Mouse (Mus musculus) lung, postnatal 0 days (tissue): ENCODE data around the gene Rundc3a. TPM values are rescaled to one million over a fixed set of nuclear protein-coding genes. Genes with fewer than 3 reads are reported as not detected.

ENCODE experiments used
- ATAC-seq: fragments of 200-750 bp; cut with Nextera tagmentation; 2 replicates; pipeline ENCODE4 v1.8.0; 2017; ENCODE audit warnings: moderate library complexity
- DNase-seq: peaks from one replicate; pipeline ENCODE4 v3.0.0-alpha.2; 2016; ENCODE audit warnings: low spot score
- H3K27ac ChIP-seq: fragments of 300-500 bp; sonication (generic); 2 replicates; pipeline ENCODE4 v1.5.1; 2014; ENCODE audit warnings: antibody characterized with exemption, mild to moderate bottlenecking, low read length, mixed read lengths
- H3K27me3 ChIP-seq: fragments of 300-500 bp; sonication (generic); replicated peaks from 2 replicates; pipeline ENCODE4 v1.6.1; 2014; ENCODE audit warnings: low read length, mixed read lengths; ENCODE audit not compliant: insufficient read depth
- H3K36me3 ChIP-seq: fragments of 300-500 bp; sonication (generic); 2 replicates; pipeline ENCODE4 v1.6.1; 2014; ENCODE audit warnings: low read length, mixed read lengths; ENCODE audit not compliant: insufficient read depth
- H3K4me1 ChIP-seq: fragments of 300-500 bp; sonication (generic); 2 replicates; pipeline ENCODE4 v1.6.1; 2014; ENCODE audit warnings: antibody characterized with exemption, low read depth, low read length, mixed read lengths; ENCODE audit not compliant: insufficient read depth
- H3K4me2 ChIP-seq: fragments of 300-500 bp; sonication (generic); replicated peaks from 2 replicates; pipeline ENCODE4 v1.6.1; 2014; ENCODE audit warnings: low read depth, mild to moderate bottlenecking, low read length, moderate library complexity, mixed read lengths
- H3K4me3 ChIP-seq: fragments of 300-500 bp; sonication (generic); 2 replicates; pipeline ENCODE4 v1.5.1; 2014; ENCODE audit warnings: low read depth, low read length
- H3K9ac ChIP-seq: fragments of 300-500 bp; sonication (generic); replicated peaks from 2 replicates; pipeline ENCODE4 v1.6.1; 2014; ENCODE audit warnings: low read depth, mild to moderate bottlenecking
- H3K9me3 ChIP-seq: fragments of 300-500 bp; sonication (generic); 2 replicates; pipeline ENCODE4 v1.6.1; 2016; ENCODE audit warnings: low read length, mixed read lengths
- CTCF ChIP-seq: IDR thresholded peaks from 2 replicates; pipeline ENCODE4 v1.5.1; 2016; ENCODE audit warnings: antibody characterized with exemption, mild to moderate bottlenecking
- EP300 ChIP-seq: IDR thresholded peaks from 2 replicates; pipeline ENCODE4 v1.6.1; 2016; ENCODE audit warnings: antibody characterized with exemption, mild to moderate bottlenecking, control low read depth
- WGBS: fragments of 180-500 bp; shearing (Covaris S2); extraction: QIAGEN DNeasy Blood & Tissue Kit; methylation state at CpG from one replicate; pipeline ENCODE4 v1.1.7; 2014; 5-methylcytosine and 5-hydroxymethylcytosine counted together
- polyA plus RNA-seq: library from polyadenylated mRNA; unstranded; fragments of >200 nt; fragmentation: Nextera tagmentation; extraction: Ambion mirVana; gene quantifications from 2 replicates; pipeline ENCODE4 v1.2.1, GENCODE M21; 2015

The Rundc3a gene
- polyA plus RNA-seq, 1 experiment from 2014 or later = 1.7 TPM

DNA sequence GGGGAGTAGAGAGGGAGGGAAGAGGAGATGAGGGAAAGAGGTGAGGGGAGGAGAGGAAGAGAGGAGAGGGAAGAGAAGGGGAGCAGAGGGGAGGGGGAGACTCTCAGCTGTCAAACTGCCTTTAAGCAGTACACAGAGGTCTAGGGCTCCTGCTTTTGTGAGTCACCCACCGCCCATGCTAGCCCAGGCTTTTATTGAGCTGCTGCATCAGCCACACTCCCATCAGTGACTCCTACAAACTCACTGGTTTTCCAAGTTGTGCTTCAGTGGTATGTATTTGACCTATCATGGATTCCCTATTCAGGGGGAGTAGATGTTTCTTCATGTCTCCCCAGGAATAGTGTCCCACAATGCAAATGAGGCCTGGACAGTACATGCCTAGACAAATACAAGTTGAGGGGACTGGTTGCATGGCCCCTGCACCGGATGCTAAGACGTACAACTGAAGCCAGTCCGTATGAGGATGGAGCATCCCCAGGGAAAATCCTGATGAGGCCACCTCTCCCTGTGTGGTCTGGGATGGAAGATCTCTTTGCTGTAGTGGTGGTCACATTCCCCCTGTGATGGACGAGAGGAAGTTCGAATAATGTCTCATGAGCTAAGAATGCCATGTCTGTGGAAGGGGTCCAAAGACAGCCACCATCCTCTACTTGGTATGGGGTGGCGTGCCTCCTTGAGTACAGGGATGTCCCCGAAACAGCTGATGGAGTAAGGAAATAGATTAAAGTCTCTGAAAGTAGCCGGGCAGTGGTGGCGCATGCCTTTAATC, 22.0 kb downstream of the Rundc3a start:
- DNase-seq (no peak), ATAC-seq (no peak)
- no peaks in the 10 kb centered on the region for H3K36me3 ChIP-seq
- no peak overlapping the region for H3K27ac ChIP-seq
- no peak overlapping the region for H3K9ac ChIP-seq
- TF ChIP-seq EP300 (no peak), CTCF (no peak)
- H3K4me3 ChIP-seq = no peak overlapping the region
- no peaks in the 10 kb centered on the region for H3K9me3 ChIP-seq
- no peaks in the 10 kb centered on the region for H3K27me3 ChIP-seq
- H3K4me1 ChIP-seq = 0 out of 2 replicates have a peak, but pooled peaks cover 5% of the 10 kb centered on the region
- no peak overlapping the region for H3K4me2 ChIP-seq
- WGBS = 64% methylated on average over 10 of the region's 10 CpGs

DNA sequence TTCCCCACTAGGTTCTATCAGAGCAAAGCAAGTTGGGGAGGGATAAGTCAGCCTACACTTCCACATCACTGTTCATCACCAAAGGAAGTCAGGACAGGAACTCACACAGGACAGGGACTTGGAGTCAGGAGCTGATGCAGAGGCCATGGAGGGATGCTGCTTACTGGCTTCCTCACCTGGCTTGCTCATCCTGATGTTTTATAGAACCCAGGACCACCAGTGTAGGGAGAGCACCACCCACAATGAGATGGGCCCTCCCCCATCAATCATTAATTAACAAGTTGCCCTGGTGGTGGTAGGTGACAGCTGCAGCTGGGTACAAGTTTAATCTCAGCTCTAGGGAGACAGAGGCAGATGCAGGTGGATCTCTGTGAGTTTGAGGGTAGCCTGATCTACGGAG, 24.0 kb downstream of the Rundc3a start:
- Histone ChIP-seq H3K9me3 (no peaks in the 10 kb centered on the region), H3K4me3 (no peak overlapping the region), H3K9ac (no peak overlapping the region), H3K4me1 (no peaks in the 10 kb centered on the region), H3K27ac (no peak overlapping the region), H3K27me3 (no peaks in the 10 kb centered on the region), H3K4me2 (no peak overlapping the region), H3K36me3 (no peaks in the 10 kb centered on the region)
- 84% methylated on average over 1 of the region's 1 CpGs for WGBS
- TF ChIP-seq EP300 (no peak), CTCF (no peak)
- ATAC-seq (no peak), DNase-seq (no peak)

DNA sequence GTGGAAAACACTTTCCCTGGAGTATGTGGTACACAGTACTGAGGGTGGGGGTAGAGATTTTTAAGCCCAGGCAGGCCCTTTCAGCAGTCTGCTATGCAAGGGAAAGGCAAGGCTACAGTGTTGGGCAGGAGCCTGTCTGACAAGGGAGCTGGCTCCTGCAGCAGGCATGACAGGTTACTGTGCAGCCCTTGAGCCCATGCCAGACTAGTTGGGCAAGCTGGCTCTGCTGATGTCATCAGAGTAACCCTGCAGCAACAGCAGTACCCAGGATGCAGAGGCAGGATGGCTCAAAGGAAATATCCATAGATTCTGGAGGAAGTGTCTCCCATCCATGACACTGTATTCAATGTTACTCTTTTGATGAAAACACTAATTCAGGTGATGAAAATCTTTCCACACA, 25.7 kb downstream of the Rundc3a start:
- H3K4me2 ChIP-seq = no peak overlapping the region
- no peak for DNase-seq
- H3K27me3 ChIP-seq = no peaks in the 10 kb centered on the region
- no peaks in the 10 kb centered on the region for H3K4me1 ChIP-seq
- H3K4me3 ChIP-seq = no peak overlapping the region
- no peak overlapping the region for H3K9ac ChIP-seq
- TF ChIP-seq EP300 (no peak), CTCF (no peak)
- H3K36me3 ChIP-seq = no peaks in the 10 kb centered on the region
- H3K27ac ChIP-seq = no peak overlapping the region
- H3K9me3 ChIP-seq = no peaks in the 10 kb centered on the region
- no peak for ATAC-seq

DNA sequence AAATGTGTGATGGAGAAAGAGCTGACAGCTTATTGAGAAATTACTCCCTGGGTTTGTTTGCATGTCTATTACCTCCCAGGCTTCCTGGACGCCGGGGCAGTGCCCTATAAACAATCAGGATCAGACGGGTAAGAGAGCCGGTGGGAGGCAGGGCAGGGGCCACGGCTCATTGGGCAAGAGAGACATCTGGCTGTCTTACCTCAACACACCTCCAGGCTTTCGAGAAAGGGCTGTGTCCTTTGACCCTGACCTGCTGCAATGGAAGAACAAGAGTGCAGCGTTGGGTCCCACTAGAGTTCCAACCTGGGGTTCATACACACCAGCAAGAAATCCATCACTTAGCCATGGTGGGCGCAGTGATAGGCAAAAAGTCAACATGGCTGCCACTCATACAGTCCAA, 28.4 kb downstream of the Rundc3a start:
- DNase-seq = no peak
- Histone ChIP-seq H3K27ac (no peak overlapping the region), H3K9ac (no peak overlapping the region), H3K4me1 (no peaks in the 10 kb centered on the region), H3K4me3 (no peak overlapping the region), H3K4me2 (no peak overlapping the region), H3K27me3 (no peaks in the 10 kb centered on the region), H3K9me3 (no peaks in the 10 kb centered on the region), H3K36me3 (no peaks in the 10 kb centered on the region)
- no peak for TF ChIP-seq CTCF
- TF ChIP-seq EP300 = no peak
- ATAC-seq = no peak
- 37% methylated on average over 8 of the region's 8 CpGs for WGBS

GRCm38 (mm10) chr11:102424666-102425065, 31.5 kb downstream of the Rundc3a start:
- H3K4me3 ChIP-seq = no peak overlapping the region
- H3K9me3 ChIP-seq = no peaks in the 10 kb centered on the region
- H3K9ac ChIP-seq = no peak overlapping the region
- TF ChIP-seq CTCF (no peak), EP300 (no peak)
- DNase-seq (no peak), ATAC-seq (no peak)
- 81% methylated on average over 6 of the region's 6 CpGs for WGBS
- no peaks in the 10 kb centered on the region for H3K27me3 ChIP-seq
- H3K36me3 ChIP-seq = no peaks in the 10 kb centered on the region
- H3K4me2 ChIP-seq = no peak overlapping the region
- no peak overlapping the region for H3K27ac ChIP-seq
- no peaks in the 10 kb centered on the region for H3K4me1 ChIP-seq

- H3K9me3 ChIP-seq = no peaks in the 10 kb centered on the region
- DNase-seq (peak; percentile 64), ATAC-seq (peak; percentile 59)
- TF ChIP-seq CTCF = no peak
- peak; percentile 82; the same call in 1 of the 2 replicates for TF ChIP-seq EP300
- H3K4me1 ChIP-seq = no peaks in the 10 kb centered on the region
- H3K27ac ChIP-seq = no peak overlapping the region
- H3K9ac ChIP-seq = no peak overlapping the region
- H3K4me3 ChIP-seq = no peak overlapping the region
- no peaks in the 10 kb centered on the region for H3K27me3 ChIP-seq
- WGBS = 65% methylated on average over 8 of the region's 8 CpGs
- H3K4me2 ChIP-seq = no peak overlapping the region
- H3K36me3 ChIP-seq = no peaks in the 10 kb centered on the region
Observed at GRCm38 (mm10) chr11:102425555-102426316, 32.5 kb downstream of the Rundc3a start.
